Mouse (Mus musculus): Measurements from ENCODE around the gene Phldb1. TPM values are rescaled to one million over a fixed set of nuclear protein-coding genes. Genes with fewer than 3 reads are reported as not detected.

Gene Phldb1
- polyA plus RNA-seq, 1 experiment: 19.0 TPM

GRCm38 (mm10) chr9:44719632-44720357 lies 15.2 kb downstream of the Phldb1 start:
- Histone ChIP-seq H3K4me3 (ENCODE audit: low read depth, low read length) (no peak overlapping the region), H3K9me3 (replicated peaks; ENCODE audit: control insufficient read depth, insufficient read depth, low read length, poor library complexity, severe bottlenecking) (no peaks in the 10 kb centered on the region), H3K27ac (ENCODE audit: insufficient read depth, low read length) (no peak overlapping the region), H3K4me1 (ENCODE audit: control insufficient read depth, insufficient read depth, low read length) (no peaks in the 10 kb centered on the region), H3K36me3 (ENCODE audit: control insufficient read depth, insufficient read depth, low read length, poor library complexity, severe bottlenecking) (no peaks in the 10 kb centered on the region), H3K9ac (ENCODE audit: low read depth, poor library complexity, severe bottlenecking) (no peak overlapping the region), H3K27me3 (ENCODE audit: control insufficient read depth, insufficient read depth, low read length, poor library complexity, severe bottlenecking) (no peaks in the 10 kb centered on the region)
- TF ChIP-seq EP300 (IDR thresholded peaks at IDR 0.05; ENCODE audit: insufficient read depth, low read depth, low read length) (no peak), POLR2A (IDR thresholded peaks at IDR 0.05; ENCODE audit: insufficient read depth, low read length) (no peak), CTCF (IDR thresholded peaks at IDR 0.05; ENCODE audit: low read depth, low read length) (no peak)

DNA sequence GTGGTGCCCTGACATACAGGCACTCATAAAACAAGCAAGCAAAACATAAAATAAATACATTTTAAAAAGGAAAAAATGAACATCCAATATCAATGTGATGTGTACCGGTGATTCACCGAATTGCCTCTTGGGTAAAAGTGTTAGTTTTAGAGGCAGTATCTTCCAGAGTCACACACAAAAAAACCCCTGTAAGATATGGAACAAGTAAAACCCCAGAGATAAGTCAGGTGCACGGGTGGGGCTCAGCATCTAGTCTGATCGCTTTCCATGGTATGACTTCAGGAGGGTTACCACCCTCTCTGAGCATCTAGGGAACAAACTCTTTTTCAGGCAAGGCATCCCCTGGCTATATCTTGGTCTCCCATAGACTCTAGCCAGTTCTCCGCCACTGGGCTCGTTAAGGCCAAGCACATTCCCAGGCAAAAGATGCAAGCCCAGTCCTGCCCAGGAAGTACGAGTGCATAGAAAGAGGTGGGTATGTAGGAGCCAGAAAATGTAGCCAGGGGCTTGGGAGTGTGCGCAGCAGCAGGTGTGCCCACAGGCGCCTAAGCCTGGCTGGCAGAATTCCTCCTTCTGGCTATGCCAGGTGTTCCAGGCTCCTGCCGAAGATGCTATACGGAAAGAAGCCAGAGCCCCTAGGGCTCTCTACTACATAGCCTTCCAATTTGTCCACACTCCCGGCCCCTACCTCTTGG lies 15.9 kb downstream of the Phldb1 start:
- TF ChIP-seq POLR2A (IDR thresholded peaks at IDR 0.05; ENCODE audit: insufficient read depth, low read length) (no peak), CTCF (IDR thresholded peaks at IDR 0.05; ENCODE audit: low read depth, low read length) (no peak), EP300 (IDR thresholded peaks at IDR 0.05; ENCODE audit: insufficient read depth, low read depth, low read length) (no peak)
- Histone ChIP-seq H3K9me3 (replicated peaks; ENCODE audit: control insufficient read depth, insufficient read depth, low read length, poor library complexity, severe bottlenecking) (no peaks in the 10 kb centered on the region), H3K4me1 (ENCODE audit: control insufficient read depth, insufficient read depth, low read length) (no peaks in the 10 kb centered on the region), H3K9ac (ENCODE audit: low read depth, poor library complexity, severe bottlenecking) (no peak overlapping the region), H3K27ac (ENCODE audit: insufficient read depth, low read length) (no peak overlapping the region), H3K4me3 (ENCODE audit: low read depth, low read length) (no peak overlapping the region), H3K36me3 (ENCODE audit: control insufficient read depth, insufficient read depth, low read length, poor library complexity, severe bottlenecking) (no peaks in the 10 kb centered on the region), H3K27me3 (ENCODE audit: control insufficient read depth, insufficient read depth, low read length, poor library complexity, severe bottlenecking) (no peaks in the 10 kb centered on the region)

- no peaks in the 10 kb centered on the region for H3K27me3 ChIP-seq (ENCODE audit: control insufficient read depth, insufficient read depth, low read length, poor library complexity, severe bottlenecking)
- H3K4me3 ChIP-seq (ENCODE audit: low read depth, low read length): no peak overlapping the region
- H3K9ac ChIP-seq (ENCODE audit: low read depth, poor library complexity, severe bottlenecking): no peak overlapping the region
- H3K9me3 ChIP-seq (replicated peaks; ENCODE audit: control insufficient read depth, insufficient read depth, low read length, poor library complexity, severe bottlenecking): no peaks in the 10 kb centered on the region
- no peaks in the 10 kb centered on the region for H3K36me3 ChIP-seq (ENCODE audit: control insufficient read depth, insufficient read depth, low read length, poor library complexity, severe bottlenecking)
- TF ChIP-seq CTCF (IDR thresholded peaks at IDR 0.05; ENCODE audit: low read depth, low read length): no peak
- TF ChIP-seq POLR2A (IDR thresholded peaks at IDR 0.05; ENCODE audit: insufficient read depth, low read length): no peak
- no peak for TF ChIP-seq EP300 (IDR thresholded peaks at IDR 0.05; ENCODE audit: insufficient read depth, low read depth, low read length)
- no peak overlapping the region for H3K27ac ChIP-seq (ENCODE audit: insufficient read depth, low read length)
- no peaks in the 10 kb centered on the region for H3K4me1 ChIP-seq (ENCODE audit: control insufficient read depth, insufficient read depth, low read length)
Measured at GRCm38 (mm10) chr9:44717822-44718242, 17.2 kb downstream of the Phldb1 start.

GRCm38 (mm10) chr9:44716997-44717821 lies 17.8 kb downstream of the Phldb1 start:
- Histone ChIP-seq H3K9ac (ENCODE audit: low read depth, poor library complexity, severe bottlenecking) (no peak overlapping the region), H3K4me3 (ENCODE audit: low read depth, low read length) (no peak overlapping the region), H3K27me3 (ENCODE audit: control insufficient read depth, insufficient read depth, low read length, poor library complexity, severe bottlenecking) (no peaks in the 10 kb centered on the region), H3K4me1 (ENCODE audit: control insufficient read depth, insufficient read depth, low read length) (no peaks in the 10 kb centered on the region), H3K9me3 (replicated peaks; ENCODE audit: control insufficient read depth, insufficient read depth, low read length, poor library complexity, severe bottlenecking) (no peaks in the 10 kb centered on the region), H3K36me3 (ENCODE audit: control insufficient read depth, insufficient read depth, low read length, poor library complexity, severe bottlenecking) (no peaks in the 10 kb centered on the region), H3K27ac (ENCODE audit: insufficient read depth, low read length) (no peak overlapping the region)
- no peak for TF ChIP-seq CTCF (IDR thresholded peaks at IDR 0.05; ENCODE audit: low read depth, low read length)
- TF ChIP-seq EP300 (IDR thresholded peaks at IDR 0.05; ENCODE audit: insufficient read depth, low read depth, low read length): no peak
- no peak for TF ChIP-seq POLR2A (IDR thresholded peaks at IDR 0.05; ENCODE audit: insufficient read depth, low read length)

GRCm38 (mm10) chr9:44715705-44716362 lies 19.2 kb downstream of the Phldb1 start:
- TF ChIP-seq EP300 (IDR thresholded peaks at IDR 0.05; ENCODE audit: insufficient read depth, low read depth, low read length): no peak
- TF ChIP-seq POLR2A (IDR thresholded peaks at IDR 0.05; ENCODE audit: insufficient read depth, low read length): no peak
- TF ChIP-seq CTCF (IDR thresholded peaks at IDR 0.05; ENCODE audit: low read depth, low read length): no peak

More at GRCm38 (mm10) chr9:44715705-44716362, 19.2 kb downstream of the Phldb1 start:
- Histone ChIP-seq H3K4me3 (ENCODE audit: low read depth, low read length) (peak overlapping the region; percentile 59), H3K9me3 (replicated peaks; ENCODE audit: control insufficient read depth, insufficient read depth, low read length, poor library complexity, severe bottlenecking) (no peaks in the 10 kb centered on the region), H3K9ac (ENCODE audit: low read depth, poor library complexity, severe bottlenecking) (peak overlapping the region; percentile 10; the same call in 1 of the 2 replicates), H3K4me1 (ENCODE audit: control insufficient read depth, insufficient read depth, low read length) (peaks cover 3% of the 10 kb centered on the region), H3K27me3 (ENCODE audit: control insufficient read depth, insufficient read depth, low read length, poor library complexity, severe bottlenecking) (no peaks in the 10 kb centered on the region), H3K36me3 (ENCODE audit: control insufficient read depth, insufficient read depth, low read length, poor library complexity, severe bottlenecking) (no peaks in the 10 kb centered on the region), H3K27ac (ENCODE audit: insufficient read depth, low read length) (no peak overlapping the region)

Data from ES-Bruce4 (cell line).